Mouse (Mus musculus) neural tube, embryonic 12.5 days (tissue): Measurements from ENCODE around the gene Sod3. TPM values are rescaled to one million over a fixed set of nuclear protein-coding genes. Genes with fewer than 3 reads are reported as not detected.
A peak's percentile ranks its signal among the peaks of the same experiment; 100 is the strongest.

Source experiments
- ATAC-seq: fragments of 200-750 bp; cut with Nextera tagmentation; 2 replicates; pipeline ENCODE4 v1.8.0; 2017; ENCODE audit warnings: low read depth, mild to moderate bottlenecking, moderate TSS enrichment, moderate library complexity; ENCODE audit not compliant: low FRiP score
- H3K27ac ChIP-seq: fragments of 300-500 bp; sonication (generic); 2 replicates; pipeline ENCODE4 v1.5.1; 2016
- H3K27me3 ChIP-seq: fragments of 300-500 bp; sonication (generic); replicated peaks from 2 replicates; pipeline ENCODE4 v1.6.1; 2016; ENCODE audit warnings: mild to moderate bottlenecking
- H3K36me3 ChIP-seq: fragments of 300-500 bp; sonication (generic); 2 replicates; pipeline ENCODE4 v1.6.1; 2016; ENCODE audit warnings: mild to moderate bottlenecking
- H3K4me1 ChIP-seq: fragments of 300-500 bp; sonication (generic); 2 replicates; pipeline ENCODE4 v1.6.1; 2016
- H3K4me2 ChIP-seq: fragments of 300-500 bp; sonication (generic); replicated peaks from 2 replicates; pipeline ENCODE4 v1.6.1; 2016; ENCODE audit warnings: mild to moderate bottlenecking
- H3K4me3 ChIP-seq: fragments of 300-500 bp; sonication (generic); 2 replicates; pipeline ENCODE4 v1.5.1; 2016
- H3K9ac ChIP-seq: fragments of 300-500 bp; sonication (generic); 2 replicates; pipeline ENCODE4 v1.6.1; 2016; ENCODE audit warnings: mild to moderate bottlenecking
- H3K9me3 ChIP-seq: fragments of 300-500 bp; sonication (generic); 2 replicates; pipeline ENCODE4 v1.6.1; 2016; ENCODE audit warnings: mild to moderate bottlenecking
- WGBS: fragments of 180-500 bp; shearing (Covaris S2); methylation state at CpG from one replicate; pipeline ENCODE4 v1.1.7; 2016; 5-methylcytosine and 5-hydroxymethylcytosine counted together
- polyA plus RNA-seq: library from polyadenylated mRNA; unstranded; fragments of >200 nt; fragmentation: Nextera tagmentation; extraction: Ambion mirVana; gene quantifications from 2 replicates; pipeline ENCODE4 v1.2.1, GENCODE M21; 2016

Gene Sod3
- polyA plus RNA-seq, 1 experiment from 2014 or later: 0.42 TPM

GRCm38 (mm10) chr5:52358120-52358519 lies 5.5 kb upstream of the Sod3 start:
- Histone ChIP-seq H3K36me3 (no peaks in the 10 kb centered on the region), H3K9me3 (no peaks in the 10 kb centered on the region), H3K9ac (no peak overlapping the region), H3K4me3 (no peak overlapping the region), H3K4me1 (no peaks in the 10 kb centered on the region), H3K4me2 (no peak overlapping the region), H3K27ac (no peak overlapping the region), H3K27me3 (no peaks in the 10 kb centered on the region)
- ATAC-seq: no peak
- 91% methylated on average over 6 of the region's 6 CpGs for WGBS

- no peak overlapping the region for H3K4me3 ChIP-seq
- WGBS: 70% methylated on average over 21 of the region's 21 CpGs
- peak; percentile 27; the same call in 1 of the 2 replicates for ATAC-seq
- no peaks in the 10 kb centered on the region for H3K27me3 ChIP-seq
- no peak overlapping the region for H3K9ac ChIP-seq
- no peak overlapping the region for H3K4me2 ChIP-seq
- peaks cover 6% of the 10 kb centered on the region; the same call in 1 of the 2 replicates for H3K4me1 ChIP-seq
- H3K27ac ChIP-seq: no peak overlapping the region
- H3K36me3 ChIP-seq: no peaks in the 10 kb centered on the region
- no peaks in the 10 kb centered on the region for H3K9me3 ChIP-seq
These were observed 3.1 kb upstream of the Sod3 start for GRCm38 (mm10) chr5:52360286-52361049.

- Histone ChIP-seq H3K36me3 (no peaks in the 10 kb centered on the region), H3K4me1 (peaks cover 6% of the 10 kb centered on the region; the same call in 1 of the 2 replicates), H3K9ac (no peak overlapping the region), H3K27me3 (no peaks in the 10 kb centered on the region), H3K4me2 (no peak overlapping the region), H3K27ac (no peak overlapping the region), H3K9me3 (no peaks in the 10 kb centered on the region), H3K4me3 (no peak overlapping the region)
- 66% methylated on average over 6 of the region's 6 CpGs for WGBS
- no peak for ATAC-seq
These were observed 669 bp upstream of the Sod3 start for GRCm38 (mm10) chr5:52362776-52363467.

GRCm38 (mm10) chr5:52364521-52364920 lies 930 bp downstream of the Sod3 start:
- H3K9ac ChIP-seq: no peak overlapping the region
- WGBS: 44% methylated on average over 5 of the region's 5 CpGs
- H3K9me3 ChIP-seq: no peaks in the 10 kb centered on the region
- no peaks in the 10 kb centered on the region for H3K27me3 ChIP-seq
- H3K4me3 ChIP-seq: no peak overlapping the region
- H3K4me2 ChIP-seq: no peak overlapping the region
- H3K36me3 ChIP-seq: no peaks in the 10 kb centered on the region
- H3K4me1 ChIP-seq: peaks cover 6% of the 10 kb centered on the region; the same call in 1 of the 2 replicates
- H3K27ac ChIP-seq: no peak overlapping the region
- ATAC-seq: no peak

- no peak for ATAC-seq
These were observed 2.3 kb downstream of the Sod3 start for GRCm38 (mm10) chr5:52365930-52366329.

GRCm38 (mm10) chr5:52366661-52367060 lies 3.1 kb downstream of the Sod3 start:
- Histone ChIP-seq H3K4me2 (no peak overlapping the region), H3K36me3 (no peaks in the 10 kb centered on the region), H3K4me1 (peaks cover 6% of the 10 kb centered on the region; the same call in 1 of the 2 replicates), H3K4me3 (no peak overlapping the region), H3K27ac (no peak overlapping the region), H3K27me3 (no peaks in the 10 kb centered on the region), H3K9ac (no peak overlapping the region), H3K9me3 (no peaks in the 10 kb centered on the region)
- ATAC-seq: no peak
- 77% methylated on average over 2 of the region's 2 CpGs for WGBS

More at GRCm38 (mm10) chr5:52365930-52366329, 2.3 kb downstream of the Sod3 start:
- Histone ChIP-seq H3K27ac (no peak overlapping the region), H3K4me1 (peaks cover 6% of the 10 kb centered on the region; the same call in 1 of the 2 replicates), H3K4me2 (no peak overlapping the region), H3K36me3 (no peaks in the 10 kb centered on the region), H3K27me3 (no peaks in the 10 kb centered on the region), H3K9me3 (no peaks in the 10 kb centered on the region), H3K9ac (no peak overlapping the region), H3K4me3 (no peak overlapping the region)
- WGBS: 93% methylated on average over 5 of the region's 5 CpGs

GRCm38 (mm10) chr5:52367866-52368840 lies 4.6 kb downstream of the Sod3 start:
- H3K4me1 ChIP-seq: peaks cover 6% of the 10 kb centered on the region; the same call in 1 of the 2 replicates
- H3K27ac ChIP-seq: no peak overlapping the region
- H3K4me3 ChIP-seq: no peak overlapping the region
- WGBS: 53% methylated on average over 63 of the region's 63 CpGs
- no peaks in the 10 kb centered on the region for H3K9me3 ChIP-seq
- no peak overlapping the region for H3K9ac ChIP-seq
- H3K4me2 ChIP-seq: peak overlapping the region; percentile 48
- ATAC-seq: peak; percentile 35; the same call in 1 of the 2 replicates
- no peaks in the 10 kb centered on the region for H3K36me3 ChIP-seq
- H3K27me3 ChIP-seq: no peaks in the 10 kb centered on the region

- no peak for ATAC-seq
- Histone ChIP-seq H3K27ac (no peak overlapping the region), H3K9ac (no peak overlapping the region), H3K9me3 (no peaks in the 10 kb centered on the region), H3K4me3 (no peak overlapping the region), H3K4me2 (no peak overlapping the region), H3K27me3 (no peaks in the 10 kb centered on the region), H3K4me1 (no peaks in the 10 kb centered on the region), H3K36me3 (no peaks in the 10 kb centered on the region)
- 91% methylated on average over 6 of the region's 6 CpGs for WGBS
These were observed 7.3 kb downstream of the Sod3 start for GRCm38 (mm10) chr5:52370901-52371300.

- H3K4me3 ChIP-seq: no peak overlapping the region
- H3K4me2 ChIP-seq: no peak overlapping the region
- H3K27me3 ChIP-seq: no peaks in the 10 kb centered on the region
- WGBS: 79% methylated on average over 9 of the region's 9 CpGs
- no peak for ATAC-seq
- H3K36me3 ChIP-seq: no peaks in the 10 kb centered on the region
- no peaks in the 10 kb centered on the region for H3K4me1 ChIP-seq
- no peaks in the 10 kb centered on the region for H3K9me3 ChIP-seq
- no peak overlapping the region for H3K27ac ChIP-seq
- H3K9ac ChIP-seq: no peak overlapping the region
These were observed 12.3 kb downstream of the Sod3 start for GRCm38 (mm10) chr5:52375847-52376246.

- Histone ChIP-seq H3K4me2 (no peak overlapping the region), H3K9me3 (no peaks in the 10 kb centered on the region), H3K27ac (no peak overlapping the region), H3K27me3 (no peaks in the 10 kb centered on the region), H3K9ac (no peak overlapping the region), H3K36me3 (no peaks in the 10 kb centered on the region), H3K4me1 (no peaks in the 10 kb centered on the region; the same call in 1 of the 2 replicates), H3K4me3 (no peak overlapping the region)
- no peak for ATAC-seq
- 70% methylated on average over 8 of the region's 8 CpGs for WGBS
These were observed 19.2 kb downstream of the Sod3 start for GRCm38 (mm10) chr5:52382837-52383236.

- no peak overlapping the region for H3K9ac ChIP-seq
- ATAC-seq: no peak
- no peak overlapping the region for H3K4me2 ChIP-seq
- no peaks in the 10 kb centered on the region; the same call in 1 of the 2 replicates for H3K4me1 ChIP-seq
- no peak overlapping the region for H3K27ac ChIP-seq
- no peak overlapping the region for H3K4me3 ChIP-seq
- 90% methylated on average over 5 of the region's 5 CpGs for whole genome bisulfite sequencing
- no peaks in the 10 kb centered on the region for H3K36me3 ChIP-seq
- H3K9me3 ChIP-seq: no peaks in the 10 kb centered on the region
- H3K27me3 ChIP-seq: no peaks in the 10 kb centered on the region
These were observed 20.2 kb downstream of the Sod3 start for GRCm38 (mm10) chr5:52383748-52384147.
